In genomic region chr3:3310811-3311210, GRCm38 (mm10) we compare ENCODE assay signal across 18 mouse cellular contexts.
DNase-seq lines count a peak whose midpoint lies in the region; ATAC-seq lines count a peak whose summit lies in the region.
"Had no signal": no experiment of that assay in that cellular context is flagged by ENCODE, and none has a peak within 500 bp of the region (broad histone marks: within the 10 kb centered on the region; RNA-seq: fewer than 3 reads in every experiment).

No protein-coding gene starts in this region.

- H3K4me3 ChIP-seq in hindbrain, embryonic 14.5 days (replicated peaks; ENCODE audit: low read length) = no peak overlapping the region
- no peak overlapping the region for H3K4me3 ChIP-seq in hindbrain, embryonic 16.5 days (ENCODE audit: low read length)
- H3K4me3 ChIP-seq in midbrain, embryonic 14.5 days (replicated peaks; ENCODE audit: low read depth, low read length) = no peak overlapping the region
- H3K4me3 ChIP-seq in midbrain, embryonic 11.5 days (ENCODE audit: low read depth, low read length) = no peak overlapping the region
- no peak overlapping the region for H3K4me3 ChIP-seq in embryonic facial prominence, embryonic 14.5 days (ENCODE audit: low read depth, low read length)
- H3K4me3 ChIP-seq: heart, embryonic 12.5 days; limb, embryonic 12.5 days; liver, embryonic 15.5 days had no signal

- WGBS in hindbrain, embryonic 14.5 days = 38% methylated on average over 1 of the region's 1 CpGs
- WGBS in hindbrain, embryonic 16.5 days = 45% methylated on average over 1 of the region's 1 CpGs
- WGBS in midbrain, embryonic 14.5 days = 39% methylated on average over 1 of the region's 1 CpGs
- 53% methylated on average over 1 of the region's 1 CpGs for WGBS in midbrain, embryonic 11.5 days
- 24% methylated on average over 1 of the region's 1 CpGs for WGBS in embryonic facial prominence, embryonic 14.5 days

- H3K4me1 ChIP-seq in hindbrain, embryonic 14.5 days (replicated peaks; ENCODE audit: control insufficient read depth, insufficient read depth, low read length) = no peaks in the 10 kb centered on the region
- H3K4me1 ChIP-seq in hindbrain, embryonic 16.5 days (ENCODE audit: control insufficient read depth, insufficient read depth, low read depth, low read length) = no peaks in the 10 kb centered on the region
- H3K4me1 ChIP-seq in midbrain, embryonic 14.5 days (ENCODE audit: control insufficient read depth, insufficient read depth, low read length) = no peaks in the 10 kb centered on the region
- no peaks in the 10 kb centered on the region for H3K4me1 ChIP-seq in midbrain, embryonic 11.5 days (ENCODE audit: control insufficient read depth, insufficient read depth, low read length)
- H3K4me1 ChIP-seq in embryonic facial prominence, embryonic 14.5 days (ENCODE audit: control insufficient read depth, insufficient read depth, low read length) = no peaks in the 10 kb centered on the region
- H3K4me1 ChIP-seq: heart, embryonic 12.5 days; limb, embryonic 12.5 days; liver, embryonic 15.5 days had no signal

- no peaks in the 10 kb centered on the region for H3K27me3 ChIP-seq in hindbrain, embryonic 14.5 days (ENCODE audit: control insufficient read depth, insufficient read depth, low read length)
- no peaks in the 10 kb centered on the region for H3K27me3 ChIP-seq in hindbrain, embryonic 16.5 days (replicated peaks; ENCODE audit: control insufficient read depth, insufficient read depth, low read length)
- H3K27me3 ChIP-seq in midbrain, embryonic 14.5 days (ENCODE audit: control insufficient read depth, insufficient read depth, low read length) = no peaks in the 10 kb centered on the region
- H3K27me3 ChIP-seq in midbrain, embryonic 11.5 days (ENCODE audit: control insufficient read depth, insufficient read depth, low read length) = no peaks in the 10 kb centered on the region
- no peaks in the 10 kb centered on the region for H3K27me3 ChIP-seq in embryonic facial prominence, embryonic 14.5 days (replicated peaks; ENCODE audit: control insufficient read depth, insufficient read depth, low read length)
- H3K27me3 ChIP-seq: heart, embryonic 12.5 days; limb, embryonic 12.5 days; liver, embryonic 15.5 days had no signal

- no peak overlapping the region for H3K27ac ChIP-seq in hindbrain, embryonic 14.5 days
- no peak overlapping the region for H3K27ac ChIP-seq in hindbrain, embryonic 16.5 days (ENCODE audit: low read depth, low read length)
- no peak overlapping the region for H3K27ac ChIP-seq in midbrain, embryonic 14.5 days (replicated peaks; ENCODE audit: low read depth, low read length)
- H3K27ac ChIP-seq in midbrain, embryonic 11.5 days (ENCODE audit: low read depth, low read length) = no peak overlapping the region
- no peak overlapping the region for H3K27ac ChIP-seq in embryonic facial prominence, embryonic 14.5 days (replicated peaks; ENCODE audit: low read depth, low read length)
- H3K27ac ChIP-seq: limb, embryonic 12.5 days; liver, embryonic 15.5 days had no signal

- H3K4me2 ChIP-seq in hindbrain, embryonic 14.5 days (replicated peaks) = no peak overlapping the region
- no peak overlapping the region for H3K4me2 ChIP-seq in hindbrain, embryonic 16.5 days (ENCODE audit: low read length)
- no peak overlapping the region for H3K4me2 ChIP-seq in midbrain, embryonic 14.5 days (ENCODE audit: low read length)
- no peak overlapping the region for H3K4me2 ChIP-seq in midbrain, embryonic 11.5 days
- H3K4me2 ChIP-seq in embryonic facial prominence, embryonic 14.5 days (ENCODE audit: low read depth, low read length) = no peak overlapping the region
- H3K4me2 ChIP-seq: heart, embryonic 12.5 days; limb, embryonic 12.5 days; liver, embryonic 15.5 days had no signal

- H3K9ac ChIP-seq in hindbrain, embryonic 14.5 days = no peak overlapping the region
- no peak overlapping the region for H3K9ac ChIP-seq in hindbrain, embryonic 16.5 days (ENCODE audit: low read depth, low read length)
- no peak overlapping the region for H3K9ac ChIP-seq in midbrain, embryonic 14.5 days (replicated peaks; ENCODE audit: low read length)
- H3K9ac ChIP-seq in midbrain, embryonic 11.5 days (ENCODE audit: low read length) = no peak overlapping the region
- no peak overlapping the region for H3K9ac ChIP-seq in embryonic facial prominence, embryonic 14.5 days (ENCODE audit: low read depth, low read length)
- H3K9ac ChIP-seq: heart, embryonic 12.5 days; limb, embryonic 12.5 days; liver, embryonic 15.5 days had no signal

- no peaks in the 10 kb centered on the region for H3K9me3 ChIP-seq in hindbrain, embryonic 14.5 days (ENCODE audit: control insufficient read depth, low read length)
- peaks cover 4% of the 10 kb centered on the region; the same call in 1 of the 2 replicates for H3K9me3 ChIP-seq in hindbrain, embryonic 16.5 days (ENCODE audit: control insufficient read depth, low read length)
- no peaks in the 10 kb centered on the region for H3K9me3 ChIP-seq in midbrain, embryonic 14.5 days (ENCODE audit: control insufficient read depth, low read length)
- H3K9me3 ChIP-seq in midbrain, embryonic 11.5 days (ENCODE audit: control insufficient read depth, low read length) = peaks cover 3% of the 10 kb centered on the region; the same call in 1 of the 2 replicates
- H3K9me3 ChIP-seq in embryonic facial prominence, embryonic 14.5 days (ENCODE audit: control insufficient read depth, low read length) = 0 out of 2 replicates have a peak, but pooled peaks cover 5% of the 10 kb centered on the region
- H3K9me3 ChIP-seq: liver, embryonic 15.5 days had no signal

- no peak for ATAC-seq in hindbrain, embryonic 14.5 days (ENCODE audit: low FRiP score)
- ATAC-seq in hindbrain, embryonic 16.5 days = no peak
- no peak for ATAC-seq in midbrain, embryonic 14.5 days (ENCODE audit: low FRiP score, low TSS enrichment)
- ATAC-seq in midbrain, embryonic 11.5 days (ENCODE audit: low FRiP score) = no peak
- ATAC-seq in embryonic facial prominence, embryonic 14.5 days (ENCODE audit: low read depth) = no peak

- peak; percentile 27 for DNase-seq in hindbrain, embryonic 14.5 days (ENCODE audit: low spot score)
- DNase-seq in midbrain, embryonic 14.5 days = peak; percentile 17
- no peak for DNase-seq in midbrain, embryonic 11.5 days (ENCODE audit: low spot score, missing footprints)
- peak; percentile 56 for DNase-seq in ES-CJ7 (ENCODE audit: low read depth, low spot score)
- peak; percentile 9 for DNase-seq in embryonic facial prominence, embryonic 14.5 days (ENCODE audit: low spot score)
- DNase-seq in T-cell, adult 2 months (ENCODE audit: low spot score) = no peak
- DNase-seq: cerebellum, adult 18-20 months; gastrocnemius, postnatal 10 days; heart, postnatal 4 days; kidney, postnatal 4 days; layer of hippocampus, postnatal 36 days; lung, postnatal 10 days; right cerebral cortex, postnatal 25 days; thymus, adult 18-20 months had no signal

- H3K36me3 ChIP-seq in hindbrain, embryonic 14.5 days (replicated peaks; ENCODE audit: control insufficient read depth, insufficient read depth) = no peaks in the 10 kb centered on the region
- no peaks in the 10 kb centered on the region for H3K36me3 ChIP-seq in hindbrain, embryonic 16.5 days (ENCODE audit: control insufficient read depth, insufficient read depth, low read length)
- no peaks in the 10 kb centered on the region for H3K36me3 ChIP-seq in midbrain, embryonic 14.5 days (ENCODE audit: control insufficient read depth, insufficient read depth, low read length)
- no peaks in the 10 kb centered on the region for H3K36me3 ChIP-seq in midbrain, embryonic 11.5 days (ENCODE audit: control insufficient read depth, insufficient read depth, low read length)
- H3K36me3 ChIP-seq in embryonic facial prominence, embryonic 14.5 days (ENCODE audit: control insufficient read depth, insufficient read depth, low read length) = no peaks in the 10 kb centered on the region
- H3K36me3 ChIP-seq: heart, embryonic 12.5 days; limb, embryonic 12.5 days; liver, embryonic 15.5 days had no signal

Comparison
In these comparisons a context has a peak if more than half of its experiments do, and no peak if none do; other contexts are left out.
1. DNase-seq: peak in hindbrain, embryonic 14.5 days (single experiment), midbrain, embryonic 14.5 days (single experiment), ES-CJ7 (single experiment) and embryonic facial prominence, embryonic 14.5 days (single experiment); none in midbrain, embryonic 11.5 days (single experiment) and T-cell, adult 2 months (single experiment).